Mouse (Mus musculus) G1E (cell line): Measurements from ENCODE around the gene Cbfa2t3. TPM values are rescaled to one million over a fixed set of nuclear protein-coding genes. Genes with fewer than 3 reads are reported as not detected.

Experiments used
- ATAC-seq: 2 replicates; pipeline ENCODE4 v1.8.0; 2016; ENCODE audit warnings: mild to moderate bottlenecking; ENCODE audit not compliant: insufficient number of reproducible peaks, poor library complexity, low FRiP score, severe bottlenecking; ENCODE audit errors: extremely low read depth
- DNase-seq: peaks from one replicate; pipeline ENCODE4 v3.0.0; 2012; ENCODE audit warnings: low spot score
- H3K27me3 ChIP-seq: 2 replicates; pipeline ENCODE4 v1.6.1; 2012; ENCODE audit warnings: mild to moderate bottlenecking, low read length, inconsistent platforms; ENCODE audit not compliant: insufficient read depth
- H3K36me3 ChIP-seq: replicated peaks from 2 replicates; pipeline ENCODE3; 2012; ENCODE audit warnings: mild to moderate bottlenecking, inconsistent platforms
- H3K4me1 ChIP-seq: 2 replicates; pipeline ENCODE4 v1.6.1; 2012; ENCODE audit warnings: low read depth, low read length, inconsistent platforms, mixed read lengths; ENCODE audit not compliant: insufficient read depth
- H3K4me3 ChIP-seq: 2 replicates; pipeline ENCODE4 v1.5.1; 2012; ENCODE audit warnings: low read depth, mild to moderate bottlenecking, inconsistent platforms, low read length, moderate library complexity, mixed read lengths
- H3K9me3 ChIP-seq: replicated peaks from 2 replicates; pipeline ENCODE4 v1.6.1; 2012; ENCODE audit warnings: inconsistent platforms
- CTCF ChIP-seq: IDR thresholded peaks from 2 replicates; pipeline ENCODE4 v1.5.1; 2012; ENCODE audit warnings: low read depth, low read length, inconsistent platforms, mixed read lengths
- GATA1 ChIP-seq: IDR thresholded peaks from 2 replicates; pipeline ENCODE4 v1.6.1; 2012; ENCODE audit warnings: borderline replicate concordance, low read length, inconsistent platforms, mixed read lengths
- GATA2 ChIP-seq: IDR thresholded peaks from 2 replicates; pipeline ENCODE4 v1.6.1; 2012; ENCODE audit warnings: low read depth, low read length, inconsistent platforms, borderline replicate concordance
- POLR2AphosphoS5 ChIP-seq: IDR thresholded peaks from 2 replicates; pipeline ENCODE4 v1.6.1; 2012; ENCODE audit warnings: low read depth, low read length, inconsistent platforms; ENCODE audit not compliant: insufficient replicate concordance
- TAL1 ChIP-seq: conservative IDR thresholded peaks from 2 replicates; pipeline ENCODE4 v1.6.1; 2012; ENCODE audit warnings: low read depth, low read length, inconsistent platforms, mixed read lengths
- polyA plus RNA-seq: library from polyadenylated mRNA; stranded (reverse); fragments of >175 nt; gene quantifications from 2 replicates; pipeline ENCODE4 v1.2.3, GENCODE M21; 2012
- total RNA-seq, 2 experiments: library from RNA; stranded (forward) in 1 of 2; stranded (reverse) in 1 of 2; fragments of 200-1000 nt in 1 of 2; fragments of >200 nt in 1 of 2; fragmentation: Nextera tagmentation in 1 of 2; gene quantifications; 2 replicates each; pipeline ENCODE4 v1.2.3; 2014 to 2017

Gene Cbfa2t3
- total and polyA plus RNA-seq, 3 experiments: 19.9 to 287 (median 99.0) TPM

DNA sequence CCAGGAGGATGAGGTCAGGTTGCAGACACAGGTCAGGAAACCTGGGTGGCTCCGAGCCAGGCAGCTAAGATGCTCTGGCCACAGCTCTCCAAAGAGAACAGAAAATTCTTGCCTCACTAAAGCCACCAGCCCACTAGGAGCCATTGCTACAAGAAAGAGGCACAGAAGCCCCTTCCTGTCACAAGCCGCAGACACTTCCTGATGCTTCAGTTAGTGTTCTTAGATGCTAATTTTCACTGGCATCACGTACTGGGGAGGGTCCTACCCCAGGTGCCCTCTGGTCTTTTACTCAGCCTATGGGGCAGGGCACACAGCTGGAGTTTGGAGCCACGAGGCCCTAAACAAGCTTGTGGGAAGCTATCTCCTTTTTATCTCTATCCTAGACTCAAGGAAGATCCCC is 102.9 kb downstream of the Cbfa2t3 start:
- peaks cover 63% of the 10 kb centered on the region for H3K27me3 ChIP-seq
- H3K9me3 ChIP-seq: no peaks in the 10 kb centered on the region
- no peak overlapping the region for H3K4me3 ChIP-seq
- ATAC-seq (no peak), DNase-seq (no peak)
- TF ChIP-seq CTCF (no peak), POLR2AphosphoS5 (no peak), GATA1 (no peak), TAL1 (no peak), GATA2 (no peak)
- peaks cover 30% of the 10 kb centered on the region for H3K36me3 ChIP-seq
- H3K4me1 ChIP-seq: peaks cover 2% of the 10 kb centered on the region; the same call in 1 of the 2 replicates

DNA sequence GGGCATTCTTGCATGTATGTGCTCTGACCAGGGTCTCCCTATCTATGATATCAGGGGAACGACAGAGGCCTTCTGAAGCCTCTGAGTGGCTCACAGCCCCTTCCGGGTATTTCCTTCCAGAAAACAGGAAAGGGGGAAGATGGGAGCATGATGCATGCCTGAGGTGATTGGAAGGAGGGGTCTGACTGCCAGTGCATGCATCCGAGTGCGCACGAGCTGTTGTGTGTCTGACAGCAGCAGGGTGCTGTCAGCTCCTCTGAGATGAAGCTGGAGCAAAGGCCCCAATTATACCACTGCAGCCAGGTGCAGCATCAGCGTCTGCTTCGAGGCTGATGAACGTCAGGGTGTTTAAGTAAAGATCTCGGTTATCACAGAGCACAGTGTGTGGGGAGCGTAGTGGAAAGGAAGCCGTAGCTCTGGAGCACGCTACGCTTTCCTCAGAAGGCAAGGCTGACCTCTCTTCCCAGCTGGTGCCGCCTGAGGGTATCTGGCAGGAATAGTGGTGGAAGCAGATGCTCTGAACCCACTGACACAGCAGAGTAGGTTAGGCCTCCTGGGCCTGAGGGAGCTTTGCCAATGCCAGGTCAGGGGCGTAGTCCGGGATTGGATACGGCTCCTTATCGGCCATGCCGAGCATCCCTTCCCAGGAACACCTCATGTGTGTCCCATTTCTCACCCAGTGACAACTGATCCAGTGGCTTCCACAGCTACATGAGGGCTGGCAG is 105.0 kb downstream of the Cbfa2t3 start:
- TF ChIP-seq GATA2 (no peak), POLR2AphosphoS5 (no peak), TAL1 (no peak), GATA1 (no peak), CTCF (no peak)
- Histone ChIP-seq H3K4me3 (no peak overlapping the region), H3K27me3 (peaks cover 66% of the 10 kb centered on the region), H3K9me3 (no peaks in the 10 kb centered on the region), H3K4me1 (peaks cover 2% of the 10 kb centered on the region; the same call in 1 of the 2 replicates), H3K36me3 (peaks cover 23% of the 10 kb centered on the region)
- ATAC-seq (no peak), DNase-seq (no peak)

DNA sequence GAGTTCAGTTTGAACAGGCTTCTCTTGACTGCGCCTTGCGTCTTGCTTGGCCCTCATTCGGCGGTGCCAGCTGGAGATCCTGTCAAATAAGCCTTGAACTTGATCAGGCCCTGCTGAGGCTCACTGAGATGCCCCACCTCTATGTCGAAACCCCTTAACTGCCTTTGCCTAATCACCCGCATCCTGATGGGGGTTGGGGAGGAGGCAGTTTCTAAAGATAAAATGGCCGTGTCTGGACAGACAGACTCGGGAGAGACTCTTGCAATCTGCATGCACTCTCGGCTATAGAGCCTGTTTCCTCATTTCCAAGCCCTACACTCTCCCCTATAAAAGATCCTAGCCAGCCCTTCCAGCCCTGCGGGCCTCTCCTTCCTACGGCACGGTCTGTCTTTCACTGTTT is 105.7 kb downstream of the Cbfa2t3 start:
- peaks cover 63% of the 10 kb centered on the region for H3K27me3 ChIP-seq
- DNase-seq (no peak), ATAC-seq (no peak)
- H3K36me3 ChIP-seq: peaks cover 18% of the 10 kb centered on the region
- H3K4me3 ChIP-seq: no peak overlapping the region
- TF ChIP-seq CTCF (no peak), TAL1 (no peak), POLR2AphosphoS5 (no peak), GATA1 (no peak), GATA2 (no peak)
- peaks cover 2% of the 10 kb centered on the region; the same call in 1 of the 2 replicates for H3K4me1 ChIP-seq
- no peaks in the 10 kb centered on the region for H3K9me3 ChIP-seq

DNA sequence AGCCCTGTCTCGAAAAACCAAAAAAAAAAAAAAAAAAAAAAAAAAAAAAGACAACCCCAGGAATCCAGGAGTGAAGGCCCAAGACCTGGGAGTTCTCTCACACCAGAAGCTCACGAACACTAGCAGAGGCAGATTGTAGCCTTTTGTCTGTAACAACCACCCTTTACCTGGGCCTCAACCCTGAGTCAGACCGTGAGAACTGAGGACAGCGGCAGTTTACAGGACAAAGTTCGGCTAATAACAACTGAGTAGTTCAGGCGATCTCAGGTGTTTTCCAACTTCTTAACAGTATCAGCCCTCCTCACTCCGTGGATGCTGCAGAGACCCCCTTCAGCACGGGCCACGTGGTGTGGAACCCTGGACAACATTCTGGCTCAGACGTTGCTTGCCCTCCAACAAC is 112.2 kb downstream of the Cbfa2t3 start:
- Histone ChIP-seq H3K4me3 (no peak overlapping the region), H3K36me3 (no peaks in the 10 kb centered on the region), H3K27me3 (peaks cover 75% of the 10 kb centered on the region), H3K4me1 (no peaks in the 10 kb centered on the region), H3K9me3 (no peaks in the 10 kb centered on the region)
- TF ChIP-seq TAL1 (no peak), GATA1 (no peak), CTCF (no peak), GATA2 (no peak), POLR2AphosphoS5 (no peak)
- no peak for ATAC-seq
- no peak for DNase-seq

DNA sequence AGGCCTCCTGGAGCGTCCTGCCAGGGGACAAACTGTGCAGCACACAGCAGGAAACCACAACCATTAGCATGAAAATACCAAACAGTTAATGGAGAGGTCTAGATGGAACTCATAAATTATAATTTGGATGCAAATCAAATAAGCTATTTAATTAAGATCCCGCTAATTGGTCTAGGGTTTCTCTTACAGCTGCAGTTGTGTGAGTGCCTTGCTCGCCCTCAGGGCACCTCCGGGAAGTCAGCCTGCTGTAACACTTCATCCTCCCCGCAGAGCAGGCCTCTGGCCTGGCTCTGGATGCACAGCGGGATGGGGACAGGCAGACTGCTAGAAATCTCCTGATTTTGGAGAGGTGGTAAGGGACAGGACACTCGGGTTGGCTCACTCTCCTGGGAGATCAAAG is 112.7 kb downstream of the Cbfa2t3 start:
- TF ChIP-seq GATA2 (no peak), POLR2AphosphoS5 (no peak), TAL1 (no peak), CTCF (no peak), GATA1 (no peak)
- ATAC-seq: no peak
- Histone ChIP-seq H3K36me3 (no peaks in the 10 kb centered on the region), H3K9me3 (no peaks in the 10 kb centered on the region), H3K27me3 (peaks cover 73% of the 10 kb centered on the region), H3K4me1 (no peaks in the 10 kb centered on the region), H3K4me3 (no peak overlapping the region)
- DNase-seq: no peak

DNA sequence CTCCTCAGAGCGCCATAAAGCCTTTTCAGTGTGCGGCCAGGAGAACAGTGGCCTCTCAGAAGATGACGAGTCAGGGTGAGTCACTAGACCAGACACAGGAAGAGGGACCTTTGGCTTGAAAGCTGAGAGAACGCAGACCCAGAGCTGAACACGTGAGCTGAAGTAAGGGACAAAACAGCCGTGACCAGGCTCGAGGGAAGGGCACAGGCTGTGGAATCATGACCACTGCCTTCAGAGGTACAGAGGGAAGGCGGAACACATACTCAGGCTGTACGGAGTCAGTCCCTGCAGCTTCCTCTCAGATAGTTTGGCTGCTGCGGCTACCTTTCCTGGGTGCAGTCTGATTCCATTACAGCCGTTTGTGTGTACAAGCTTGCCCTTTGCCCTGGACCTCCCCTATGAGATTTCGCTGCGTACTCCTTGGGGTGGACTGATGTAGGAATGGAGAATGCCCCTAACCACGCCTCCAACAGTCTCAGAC is 113.5 kb downstream of the Cbfa2t3 start:
- H3K9me3 ChIP-seq: no peaks in the 10 kb centered on the region
- no peak for DNase-seq
- H3K27me3 ChIP-seq: peaks cover 72% of the 10 kb centered on the region
- H3K4me3 ChIP-seq: no peak overlapping the region
- no peaks in the 10 kb centered on the region for H3K36me3 ChIP-seq
- no peak for TF ChIP-seq GATA2
- TF ChIP-seq TAL1: no peak
- no peak for TF ChIP-seq GATA1
- no peak for TF ChIP-seq CTCF
- no peak for TF ChIP-seq POLR2AphosphoS5
- no peak for ATAC-seq
- H3K4me1 ChIP-seq: peaks cover under 1% of the 10 kb centered on the region; the same call in 1 of the 2 replicates
